Mouse (Mus musculus): Measurements from ENCODE around the gene Csf1.

The Csf1 gene

GRCm38 (mm10) chr3:107783315-107783714, 23.0 kb upstream of the Csf1 start:
- DNase-seq (ENCODE audit: extremely low read depth, low read depth, low spot score), result no peak

GRCm38 (mm10) chr3:107781304-107781703, 21.0 kb upstream of the Csf1 start:
- DNase-seq (ENCODE audit: extremely low read depth, low read depth, low spot score), result no peak

GRCm38 (mm10) chr3:107778016-107778415, 17.7 kb upstream of the Csf1 start:
- DNase-seq (ENCODE audit: extremely low read depth, low read depth, low spot score), result no peak

GRCm38 (mm10) chr3:107776295-107776694, 16.0 kb upstream of the Csf1 start:
- no peak for DNase-seq (ENCODE audit: extremely low read depth, low read depth, low spot score)

GRCm38 (mm10) chr3:107775736-107776135, 15.5 kb upstream of the Csf1 start:
- DNase-seq (ENCODE audit: extremely low read depth, low read depth, low spot score), result no peak

- no peak for DNase-seq (ENCODE audit: extremely low read depth, low read depth, low spot score)
These were observed 14.8 kb upstream of the Csf1 start for GRCm38 (mm10) chr3:107775056-107775455.

- DNase-seq (ENCODE audit: extremely low read depth, low read depth, low spot score), result no peak
These were observed 12.6 kb upstream of the Csf1 start for GRCm38 (mm10) chr3:107772860-107773259.

- no peak for DNase-seq (ENCODE audit: extremely low read depth, low read depth, low spot score)
These were observed 9.4 kb upstream of the Csf1 start for GRCm38 (mm10) chr3:107769692-107770091.

GRCm38 (mm10) chr3:107768104-107768989, 8.1 kb upstream of the Csf1 start:
- DNase-seq (ENCODE audit: extremely low read depth, low read depth, low spot score), result no peak

- DNase-seq (ENCODE audit: extremely low read depth, low read depth, low spot score), result no peak
These were observed 6.5 kb upstream of the Csf1 start for GRCm38 (mm10) chr3:107766804-107767203.

- no peak for DNase-seq (ENCODE audit: extremely low read depth, low read depth, low spot score)
These were observed 5.7 kb upstream of the Csf1 start for GRCm38 (mm10) chr3:107765979-107766378.

- no peak for DNase-seq (ENCODE audit: extremely low read depth, low read depth, low spot score)
These were observed 3.3 kb upstream of the Csf1 start for GRCm38 (mm10) chr3:107763552-107763951.

- DNase-seq (ENCODE audit: extremely low read depth, low read depth, low spot score), result no peak
These were observed 1.2 kb upstream of the Csf1 start for GRCm38 (mm10) chr3:107761446-107761845.

GRCm38 (mm10) chr3:107760771-107761170, 502 bp upstream of the Csf1 start:
- DNase-seq (ENCODE audit: extremely low read depth, low read depth, low spot score), result no peak

GRCm38 (mm10) chr3:107758638-107759037, 1.6 kb downstream of the Csf1 start:
- DNase-seq (ENCODE audit: extremely low read depth, low read depth, low spot score), result no peak

- DNase-seq (ENCODE audit: extremely low read depth, low read depth, low spot score), result no peak
These were observed 2.1 kb downstream of the Csf1 start for GRCm38 (mm10) chr3:107758176-107758575.

GRCm38 (mm10) chr3:107757365-107758129, 2.7 kb downstream of the Csf1 start:
- no peak for DNase-seq (ENCODE audit: extremely low read depth, low read depth, low spot score)

- DNase-seq (ENCODE audit: extremely low read depth, low read depth, low spot score), result no peak
These were observed 3.8 kb downstream of the Csf1 start for GRCm38 (mm10) chr3:107756481-107756866.

- no peak for DNase-seq (ENCODE audit: extremely low read depth, low read depth, low spot score)
These were observed 4.4 kb downstream of the Csf1 start for GRCm38 (mm10) chr3:107755702-107756480.

GRCm38 (mm10) chr3:107754632-107755031, 5.6 kb downstream of the Csf1 start:
- DNase-seq (ENCODE audit: extremely low read depth, low read depth, low spot score), result no peak

GRCm38 (mm10) chr3:107751607-107752006, 8.7 kb downstream of the Csf1 start:
- DNase-seq (ENCODE audit: extremely low read depth, low read depth, low spot score), result no peak
